Mouse (Mus musculus) layer of hippocampus, adult 18-20 months (tissue): ENCODE data around the gene Dagla. TPM values are rescaled to one million over a fixed set of nuclear protein-coding genes. Genes with fewer than 3 reads are reported as not detected.
A peak's percentile ranks its signal among the peaks of the same experiment; 100 is the strongest.

Experiments used
- DNase-seq, 2 experiments: peaks; one replicate each; pipeline ENCODE4 v3.0.0; 2022; ENCODE audit warnings: low spot score in 2 of 2
- total RNA-seq, 2 experiments: library from RNA; stranded (reverse); gene quantifications; 2 replicates each; pipeline ENCODE4 v1.2.3; 2021

Dagla gene
- total RNA-seq, 2 experiments from 2014 or later, result 107 to 118 TPM

GRCm38 (mm10) chr19:10308990-10309389 lies 4.3 kb upstream of the Dagla start:
- DNase-seq, result no peak

DNA sequence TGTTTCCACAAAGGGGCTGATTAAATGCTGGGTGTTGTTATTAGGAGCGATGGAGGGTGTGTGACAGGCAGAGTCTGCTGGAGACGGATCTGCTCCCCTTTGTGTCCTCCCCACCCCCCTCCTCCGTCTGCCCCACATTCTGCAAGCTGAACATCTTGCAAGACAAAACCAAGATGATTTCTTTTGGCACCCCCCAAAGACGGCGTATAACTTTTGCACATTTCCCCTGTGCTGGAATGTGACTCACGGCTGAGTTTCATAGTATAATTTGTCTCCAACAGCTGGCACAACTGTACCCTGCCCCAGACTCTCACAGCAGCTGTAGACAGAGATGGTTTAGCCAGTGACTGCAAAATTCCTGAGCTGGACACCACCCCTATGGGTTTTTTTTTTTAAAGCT lies 3.3 kb upstream of the Dagla start:
- peak in 1 of 2 experiments; percentile 49 for DNase-seq

DNA sequence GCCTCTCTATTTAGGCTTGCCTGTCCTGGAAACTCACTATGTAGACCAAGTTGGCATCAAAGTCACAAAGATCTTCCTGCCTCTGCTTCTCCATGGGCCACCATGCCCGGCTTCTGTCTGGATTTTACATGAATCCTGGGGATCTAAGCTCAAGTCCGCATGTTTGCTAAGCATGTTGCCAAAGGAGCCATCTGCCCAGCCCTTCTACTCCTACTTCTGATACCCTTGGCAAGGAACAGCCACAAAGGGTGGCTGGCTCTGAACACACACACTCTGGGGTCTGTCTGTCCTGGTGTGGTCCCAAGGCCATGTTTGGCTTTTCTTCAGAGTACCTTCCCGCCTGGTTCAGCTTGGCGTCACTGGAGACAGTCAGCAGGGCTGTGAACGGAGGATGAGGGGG lies 2.7 kb upstream of the Dagla start:
- DNase-seq, result peak in 1 of 2 experiments; percentile 20

- DNase-seq, result no peak
Observed at GRCm38 (mm10) chr19:10306521-10307243, 2.0 kb upstream of the Dagla start.

- no peak for DNase-seq
Observed at GRCm38 (mm10) chr19:10305640-10306039, 963 bp upstream of the Dagla start.

GRCm38 (mm10) chr19:10304395-10304794 lies 282 bp downstream of the Dagla start:
- DNase-seq, result no peak

- DNase-seq, result peak in 1 of 2 experiments; percentile 41
Observed at GRCm38 (mm10) chr19:10302852-10303251, 1.8 kb downstream of the Dagla start.

DNA sequence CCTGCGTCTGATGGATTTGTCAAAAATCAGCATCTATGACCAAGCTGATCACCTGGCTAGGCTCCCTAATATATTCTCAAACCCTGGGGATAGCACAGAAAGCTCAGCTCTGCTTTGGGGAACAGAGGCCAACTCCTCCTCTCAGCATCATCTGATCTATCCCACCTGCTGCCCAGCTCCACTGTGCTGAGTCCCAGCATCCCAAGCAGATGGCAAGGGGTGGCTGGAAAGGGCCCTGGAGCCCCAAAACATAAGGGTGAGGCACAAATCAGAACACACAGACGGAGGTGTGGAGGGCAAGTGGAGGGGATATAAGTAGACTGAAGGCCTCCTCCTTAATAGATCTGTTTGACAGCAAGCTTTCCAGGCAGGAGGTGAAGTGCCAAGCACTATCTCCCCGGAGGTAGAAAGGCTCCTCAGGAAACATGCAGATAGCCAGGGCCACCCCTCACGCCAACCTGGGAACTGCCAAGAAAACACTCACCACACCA lies 2.8 kb downstream of the Dagla start:
- DNase-seq, result peak in 1 of 2 experiments; percentile 65

DNA sequence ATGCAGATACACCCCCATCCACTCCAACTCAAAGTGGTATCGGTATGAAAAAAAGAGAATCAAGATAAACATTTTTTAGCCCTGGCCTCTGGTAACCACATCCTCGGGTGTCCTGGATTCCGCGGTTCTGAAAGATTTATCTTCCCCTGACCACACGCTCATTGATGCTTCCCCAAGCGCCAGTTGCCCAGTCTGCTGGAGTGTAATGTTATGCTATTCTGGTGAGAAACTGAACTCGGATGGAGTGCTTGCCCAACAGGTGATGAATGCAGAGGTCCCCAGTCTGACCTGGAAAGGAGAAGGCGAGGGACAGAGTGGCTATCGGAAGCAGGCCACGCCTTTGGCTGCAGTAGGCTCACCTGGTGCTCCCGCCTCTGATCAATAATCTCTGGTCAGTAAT lies 3.4 kb downstream of the Dagla start:
- DNase-seq, result peak in 1 of 2 experiments; percentile 11

DNA sequence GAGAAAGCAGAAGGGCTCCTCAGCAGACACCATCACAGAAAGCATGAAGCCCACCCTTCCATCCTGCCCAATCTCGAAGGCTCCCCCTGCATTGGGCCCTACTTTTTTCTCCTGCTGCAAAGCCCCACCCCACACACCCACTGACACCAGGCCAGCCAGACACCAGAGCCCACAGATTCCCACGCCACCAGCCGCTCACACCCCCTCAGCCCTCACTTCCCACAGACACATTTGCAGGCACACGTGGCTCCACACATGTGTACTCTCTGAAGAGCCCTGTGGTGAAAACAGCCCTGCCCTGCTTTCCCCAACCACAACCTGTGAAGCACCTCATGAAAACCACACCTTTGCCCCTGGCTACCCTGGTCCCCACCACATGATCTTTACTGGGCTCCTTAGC lies 3.9 kb downstream of the Dagla start:
- DNase-seq, result peak; percentile 60 to 78

DNA sequence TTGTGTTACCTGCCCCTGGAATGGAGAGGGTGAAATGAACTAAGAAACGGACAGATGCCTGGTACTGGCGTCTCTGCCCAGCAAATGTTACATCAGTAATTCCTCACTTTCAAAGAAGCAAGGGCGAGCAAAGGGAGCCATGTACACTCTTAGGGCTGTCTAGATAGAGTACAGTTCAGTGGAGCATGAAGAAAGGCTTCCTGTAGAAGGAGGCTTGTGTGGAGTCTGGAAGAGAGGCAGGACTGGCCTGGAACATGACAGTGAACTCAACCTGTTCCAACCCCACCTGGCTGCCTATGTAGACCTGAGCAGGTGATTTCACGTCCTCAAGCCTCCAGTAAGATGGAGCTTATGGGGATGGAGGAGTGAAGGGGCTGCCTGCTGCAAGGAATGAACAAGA lies 6.4 kb downstream of the Dagla start:
- peak in 1 of 2 experiments; percentile 6 for DNase-seq

GRCm38 (mm10) chr19:10297041-10297503 lies 7.6 kb downstream of the Dagla start:
- peak in 1 of 2 experiments; percentile 60 for DNase-seq

DNA sequence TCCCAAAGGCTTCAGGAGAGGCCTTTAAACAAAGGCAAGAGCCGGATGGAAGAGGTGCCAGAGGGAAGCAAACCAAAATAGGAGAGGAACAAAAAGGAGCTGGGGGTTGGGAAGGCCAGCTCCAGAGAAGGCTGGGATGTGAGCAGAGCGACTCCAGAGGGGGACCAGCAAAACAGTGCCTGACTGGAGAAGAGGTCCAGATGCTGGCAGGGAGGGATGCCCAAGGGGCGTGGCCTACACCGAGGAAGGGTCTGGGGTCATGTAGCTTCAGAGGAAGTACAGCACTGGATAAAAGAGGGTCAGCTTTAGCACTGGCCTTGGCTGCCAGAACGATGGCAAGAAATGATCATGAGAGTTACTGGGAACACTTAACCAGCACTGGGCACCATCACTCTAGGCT lies 8.4 kb downstream of the Dagla start:
- DNase-seq, result peak in 1 of 2 experiments; percentile 32

- DNase-seq, result no peak
Observed at GRCm38 (mm10) chr19:10294631-10295562, 9.8 kb downstream of the Dagla start.

- no peak for DNase-seq
Observed at GRCm38 (mm10) chr19:10293987-10294386, 10.7 kb downstream of the Dagla start.

DNA sequence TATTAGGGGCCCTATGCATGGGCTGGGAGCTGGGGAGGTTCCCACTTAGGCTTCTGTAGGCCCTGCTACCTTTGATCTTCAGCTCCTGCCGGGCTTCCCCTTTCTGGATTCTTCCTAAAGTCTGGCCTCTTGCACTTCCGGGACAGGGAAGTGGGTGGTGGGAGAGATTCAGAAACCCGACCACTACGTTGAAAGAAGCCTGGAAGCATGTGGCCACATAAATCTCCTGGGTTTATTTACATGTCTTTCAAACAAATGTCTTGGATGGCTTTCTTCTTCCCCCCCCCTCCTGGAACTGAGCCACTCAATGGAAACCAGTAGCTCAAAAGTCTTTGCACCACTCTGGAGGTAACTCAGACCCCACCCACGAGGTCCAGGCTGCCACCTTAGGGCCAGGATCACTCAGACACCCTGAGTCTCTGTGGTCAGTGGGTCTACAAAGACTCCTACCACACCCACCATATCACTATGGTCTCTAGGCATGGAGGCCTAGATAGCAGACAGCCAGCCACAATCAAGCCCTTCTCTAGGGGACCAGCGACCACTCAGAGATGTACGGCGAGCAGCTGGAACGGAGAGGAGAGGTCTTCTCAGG lies 12.7 kb downstream of the Dagla start:
- DNase-seq, result peak in 1 of 2 experiments; percentile 0

GRCm38 (mm10) chr19:10290153-10290945 lies 14.3 kb downstream of the Dagla start:
- DNase-seq, result peak; percentile 52 to 84

DNA sequence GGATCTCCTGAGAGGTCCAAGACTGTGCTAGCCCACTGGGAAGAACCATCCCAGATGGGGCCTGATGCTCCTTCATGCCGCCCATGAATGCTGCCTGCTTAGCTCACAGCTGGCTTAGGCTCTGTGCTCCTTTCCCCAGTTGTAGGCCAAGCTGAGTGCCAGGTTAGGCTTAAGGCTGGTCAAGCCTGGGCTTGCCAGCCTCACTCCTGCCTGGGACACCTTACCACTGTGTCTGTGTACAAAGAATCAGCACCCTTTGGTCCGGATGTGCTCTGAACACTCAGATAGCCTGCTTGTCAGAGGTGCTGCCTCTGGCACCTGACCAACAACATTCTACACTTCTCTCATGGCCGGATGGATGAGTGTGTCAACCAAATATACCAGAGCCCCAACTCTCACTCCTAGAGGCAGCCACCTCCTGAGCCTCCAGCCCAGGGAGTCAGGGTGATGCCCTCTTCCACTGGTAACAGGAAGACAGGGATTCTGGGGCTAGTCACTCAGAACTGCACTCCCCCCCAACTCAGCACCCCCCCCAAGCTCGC lies 15.0 kb downstream of the Dagla start:
- DNase-seq, result no peak

- DNase-seq, result peak; percentile 50 to 80
Observed at GRCm38 (mm10) chr19:10288125-10289040, 16.3 kb downstream of the Dagla start.
